Comparison of ENCODE assay signal across 13 mouse cellular contexts in the genomic region with DNA sequence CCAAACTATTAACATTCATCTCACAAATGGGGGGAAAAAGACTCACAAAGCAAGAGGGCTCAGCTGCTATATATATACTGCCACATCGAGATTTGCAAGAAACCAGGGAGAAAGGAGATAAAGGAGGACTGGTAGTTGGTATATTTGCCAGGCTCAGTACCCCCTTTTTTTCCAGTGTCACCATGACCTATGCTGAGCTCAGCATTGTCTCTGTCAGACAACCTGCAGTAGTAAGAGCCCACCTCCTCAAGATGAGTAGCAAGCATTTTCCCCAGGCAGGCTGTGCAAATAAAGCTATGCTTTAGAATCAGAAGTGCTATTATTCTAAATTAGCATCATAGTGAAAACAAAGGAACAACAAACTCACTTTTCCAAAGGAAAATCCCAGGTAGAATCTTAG. TPM values are rescaled to one million over a fixed set of nuclear protein-coding genes. Genes with fewer than 3 reads are reported as not detected.
A peak's percentile ranks its signal among the peaks of the same experiment; 100 is the strongest.
DNase-seq lines count a peak whose midpoint lies in the region; ATAC-seq lines count a peak whose summit lies in the region.
"Had no signal": no experiment of that assay in that cellular context is flagged by ENCODE, and none has a peak within 500 bp of the region (broad histone marks: within the 10 kb centered on the region; RNA-seq: fewer than 3 reads in every experiment).

No protein-coding gene starts in this region.

- no peak overlapping the region for H3K4me2 ChIP-seq in kidney, embryonic 15.5 days
- H3K4me2 ChIP-seq in forebrain, embryonic 15.5 days (replicated peaks), result peak overlapping the region; percentile 43
- peak overlapping the region; percentile 42 for H3K4me2 ChIP-seq in limb, embryonic 12.5 days
- peak overlapping the region; percentile 62 for H3K4me2 ChIP-seq in neural tube, embryonic 13.5 days

- ATAC-seq in kidney, embryonic 15.5 days (replicated peaks; ENCODE audit: low FRiP score), result no peak
- ATAC-seq in forebrain, embryonic 15.5 days (replicated peaks), result 0 out of 2 replicates have a peak, but pooled peaks have one; percentile 42
- no peak for ATAC-seq in limb, embryonic 12.5 days (ENCODE audit: insufficient number of reproducible peaks, insufficient read depth, low FRiP score, low TSS enrichment, low read depth)
- peak; percentile 77 for ATAC-seq in neural tube, embryonic 13.5 days (ENCODE audit: low read depth)
- ATAC-seq: lung, postnatal 0 days had no signal

- H3K27me3 ChIP-seq in kidney, embryonic 15.5 days, result peaks cover 7% of the 10 kb centered on the region; the same call in 1 of the 2 replicates
- no peaks in the 10 kb centered on the region for H3K27me3 ChIP-seq in forebrain, embryonic 15.5 days
- 0 out of 2 replicates have a peak, but pooled peaks cover 11% of the 10 kb centered on the region for H3K27me3 ChIP-seq in limb, embryonic 12.5 days
- no peaks in the 10 kb centered on the region for H3K27me3 ChIP-seq in neural tube, embryonic 13.5 days

- H3K4me1 ChIP-seq in kidney, embryonic 15.5 days, result no peaks in the 10 kb centered on the region
- peaks cover 20% of the 10 kb centered on the region for H3K4me1 ChIP-seq in forebrain, embryonic 15.5 days
- no peaks in the 10 kb centered on the region for H3K4me1 ChIP-seq in limb, embryonic 12.5 days (replicated peaks)
- H3K4me1 ChIP-seq in neural tube, embryonic 13.5 days (replicated peaks), result peaks cover 15% of the 10 kb centered on the region

- 42% methylated on average over 1 of the region's 1 CpGs for WGBS in kidney, embryonic 15.5 days
- WGBS in forebrain, embryonic 15.5 days, result 15% methylated on average over 1 of the region's 1 CpGs
- WGBS in limb, embryonic 12.5 days, result 58% methylated on average over 1 of the region's 1 CpGs
- 35% methylated on average over 1 of the region's 1 CpGs for WGBS in neural tube, embryonic 13.5 days

- no peak overlapping the region for H3K27ac ChIP-seq in kidney, embryonic 15.5 days
- H3K27ac ChIP-seq in forebrain, embryonic 15.5 days (replicated peaks), result peak overlapping the region; percentile 95
- H3K27ac ChIP-seq in limb, embryonic 12.5 days, result no peak overlapping the region; the same call in 1 of the 2 replicates
- peak overlapping the region; percentile 91 for H3K27ac ChIP-seq in neural tube, embryonic 13.5 days (replicated peaks)
- H3K27ac ChIP-seq: heart, adult 2 months had no signal

- no peaks in the 10 kb centered on the region for H3K36me3 ChIP-seq in kidney, embryonic 15.5 days
- H3K36me3 ChIP-seq in forebrain, embryonic 15.5 days, result no peaks in the 10 kb centered on the region
- H3K36me3 ChIP-seq in limb, embryonic 12.5 days, result no peaks in the 10 kb centered on the region
- H3K36me3 ChIP-seq in neural tube, embryonic 13.5 days, result no peaks in the 10 kb centered on the region

- H3K9ac ChIP-seq in kidney, embryonic 15.5 days, result no peak overlapping the region
- peak overlapping the region; percentile 63 for H3K9ac ChIP-seq in forebrain, embryonic 15.5 days (replicated peaks)
- H3K9ac ChIP-seq in limb, embryonic 12.5 days (replicated peaks), result no peak overlapping the region
- H3K9ac ChIP-seq in neural tube, embryonic 13.5 days, result peak overlapping the region; percentile 82

- H3K4me3 ChIP-seq in kidney, embryonic 15.5 days (replicated peaks), result 0 out of 2 replicates have a peak overlapping the region, but pooled peaks have one; percentile 14
- peak overlapping the region; percentile 48 for H3K4me3 ChIP-seq in forebrain, embryonic 15.5 days
- peak overlapping the region; percentile 31 for H3K4me3 ChIP-seq in limb, embryonic 12.5 days (replicated peaks)
- peak overlapping the region; percentile 49 for H3K4me3 ChIP-seq in neural tube, embryonic 13.5 days
- H3K4me3 ChIP-seq: heart, adult 2 months had no signal

- no peak for DNase-seq in kidney, adult 11 months
- no peak for DNase-seq in adrenal gland, adult 8-10 months
- DNase-seq in gastrocnemius, adult 8-10 months (ENCODE audit: low spot score in 2 of 2), result no peak
- no peak for DNase-seq in thymus, postnatal 4 days
- DNase-seq: heart, adult 2 months; kidney, postnatal 4 days had no signal

- no peaks in the 10 kb centered on the region for H3K9me3 ChIP-seq in kidney, embryonic 15.5 days (replicated peaks)
- H3K9me3 ChIP-seq in forebrain, embryonic 15.5 days, result no peaks in the 10 kb centered on the region
- no peaks in the 10 kb centered on the region for H3K9me3 ChIP-seq in limb, embryonic 12.5 days
- no peaks in the 10 kb centered on the region for H3K9me3 ChIP-seq in neural tube, embryonic 13.5 days

RNA-seq across cellular contexts. Expression of gene Dcx, which starts 0.6 kb away (rescaled TPM):
- 4.9 and 6.0 TPM in 2 replicates for polyA plus RNA-seq in kidney, embryonic 15.5 days (2015; fragmentation: Nextera tagmentation; extraction: Ambion mirVana)
- 353 and 362 TPM in 2 replicates for polyA plus RNA-seq in forebrain, embryonic 15.5 days (2015; fragmentation: Nextera tagmentation; extraction: Ambion mirVana)
- polyA plus RNA-seq in limb, embryonic 12.5 days (2016; fragmentation: Nextera tagmentation; extraction: Ambion mirVana), result 8.9 and 10.4 TPM in 2 replicates
- 302 and 319 TPM in 2 replicates for polyA plus RNA-seq in neural tube, embryonic 13.5 days (2015; fragmentation: Nextera tagmentation; extraction: Ambion mirVana)
- total RNA-seq in adrenal gland, adult 8-10 months (2022), result 1 to 10 TPM in 2 of 4 experiments, under 1 TPM in 2; 0.35 to 1.1 (median 0.82) TPM
- not detected for total RNA-seq in gastrocnemius, adult 8-10 months (2022)
- total RNA-seq: heart, adult 2 months; hematopoietic stem cell, adult 5-6 weeks; MEL had no signal
- polyA plus RNA-seq: heart, adult 2 months had no signal

Comparison
In these comparisons a context has a peak if more than half of its experiments do, and no peak if none do; other contexts are left out.
1. ATAC-seq: peak in forebrain, embryonic 15.5 days (single experiment) and neural tube, embryonic 13.5 days (single experiment); none in kidney, embryonic 15.5 days (single experiment) and limb, embryonic 12.5 days (single experiment).
2. H3K27ac ChIP-seq: peak in forebrain, embryonic 15.5 days (single experiment) and neural tube, embryonic 13.5 days (single experiment); none in kidney, embryonic 15.5 days (single experiment) and limb, embryonic 12.5 days (single experiment).
3. H3K9ac ChIP-seq: peak in forebrain, embryonic 15.5 days (single experiment) and neural tube, embryonic 13.5 days (single experiment); none in kidney, embryonic 15.5 days (single experiment) and limb, embryonic 12.5 days (single experiment).
4. RNA of gene Dcx, which starts 0.6 kb away (polyA plus RNA-seq): 353 to 362 TPM in forebrain, embryonic 15.5 days and 302 to 319 TPM in neural tube, embryonic 13.5 days; 8.9 to 10.4 TPM in limb, embryonic 12.5 days and 4.9 to 6.0 TPM in kidney, embryonic 15.5 days; every median in the first group is over 10 times any median in the second.
5. Peak in every context shown above with its lines, with median percentiles within 50 percentile points of each other: H3K4me3 ChIP-seq.